Mouse (Mus musculus): ENCODE results near the gene 1700001P01Rik. TPM values are rescaled to one million over a fixed set of nuclear protein-coding genes. Genes with fewer than 3 reads are reported as not detected.
"Not testable (repeated sequence)": the region's sequence is repeated elsewhere in the genome, so short reads cannot be mapped to it uniquely, and the experiment has no call there.

The 1700001P01Rik gene
- polyA plus RNA-seq, 1 experiment = 0.22 TPM

- Histone ChIP-seq H3K4me1 (ENCODE audit: control insufficient read depth, insufficient read depth, low read length) (peaks cover 16% of the 10 kb centered on the region), H3K4me3 (replicated peaks; ENCODE audit: extremely low read depth, low read depth, low read length) (peak overlapping the region; percentile 99)
- TF ChIP-seq CTCF (IDR thresholded peaks at IDR 0.05; ENCODE audit: insufficient read depth, low read length) (no peak), POLR2A (IDR thresholded peaks at IDR 0.05; ENCODE audit: borderline replicate concordance, extremely low read depth, low read depth, low read length) (peak; percentile 89)
- WGBS = under 1% methylated on average over 62 of the region's 71 CpGs
- peak; percentile 89 for DNase-seq
Observed at GRCm38 (mm10) chr11:97799146-97799993, 23.7 kb upstream of the 1700001P01Rik start.

GRCm38 (mm10) chr11:97798782-97799145 lies 23.0 kb upstream of the 1700001P01Rik start, which contains the start of gene Lasp1:
TSS of gene Lasp1 (plus strand) at chr11:97799000.
- WGBS = 2% methylated on average over 11 of the region's 11 CpGs
- peaks cover 11% of the 10 kb centered on the region for H3K4me1 ChIP-seq (ENCODE audit: control insufficient read depth, insufficient read depth, low read length)
- H3K4me3 ChIP-seq (replicated peaks; ENCODE audit: extremely low read depth, low read depth, low read length) = peak within 1 kb of the TSS; percentile 99
- no peak for TF ChIP-seq POLR2A (IDR thresholded peaks at IDR 0.05; ENCODE audit: borderline replicate concordance, extremely low read depth, low read depth, low read length)
- TF ChIP-seq CTCF (IDR thresholded peaks at IDR 0.05; ENCODE audit: insufficient read depth, low read length) = no peak
- DNase-seq = peak; percentile 88

GRCm38 (mm10) chr11:97798083-97798435 lies 22.3 kb upstream of the 1700001P01Rik start:
- 64% methylated on average over 8 of the region's 8 CpGs for WGBS
- peaks cover 8% of the 10 kb centered on the region; the same call in 1 of the 2 replicates for H3K4me1 ChIP-seq (ENCODE audit: control insufficient read depth, insufficient read depth, low read length)
- TF ChIP-seq POLR2A (IDR thresholded peaks at IDR 0.05; ENCODE audit: borderline replicate concordance, extremely low read depth, low read depth, low read length) (no peak), CTCF (IDR thresholded peaks at IDR 0.05; ENCODE audit: insufficient read depth, low read length) (no peak)
- no peak for DNase-seq
- H3K4me3 ChIP-seq (replicated peaks; ENCODE audit: extremely low read depth, low read depth, low read length) = no peak overlapping the region

GRCm38 (mm10) chr11:97797369-97798082 lies 21.8 kb upstream of the 1700001P01Rik start:
- TF ChIP-seq CTCF (IDR thresholded peaks at IDR 0.05; ENCODE audit: insufficient read depth, low read length) (no peak), POLR2A (IDR thresholded peaks at IDR 0.05; ENCODE audit: borderline replicate concordance, extremely low read depth, low read depth, low read length) (no peak)
- 69% methylated on average over 15 of the region's 15 CpGs for WGBS
- DNase-seq = no peak
- no peak overlapping the region for H3K4me3 ChIP-seq (replicated peaks; ENCODE audit: extremely low read depth, low read depth, low read length)
- peaks cover 8% of the 10 kb centered on the region; the same call in 1 of the 2 replicates for H3K4me1 ChIP-seq (ENCODE audit: control insufficient read depth, insufficient read depth, low read length)

GRCm38 (mm10) chr11:97796910-97797309 lies 21.2 kb upstream of the 1700001P01Rik start:
- TF ChIP-seq POLR2A (IDR thresholded peaks at IDR 0.05; ENCODE audit: borderline replicate concordance, extremely low read depth, low read depth, low read length) (no peak), CTCF (IDR thresholded peaks at IDR 0.05; ENCODE audit: insufficient read depth, low read length) (no peak)
- DNase-seq = peak; percentile 64
- Histone ChIP-seq H3K4me1 (ENCODE audit: control insufficient read depth, insufficient read depth, low read length) (peaks cover 6% of the 10 kb centered on the region; the same call in 1 of the 2 replicates), H3K4me3 (replicated peaks; ENCODE audit: extremely low read depth, low read depth, low read length) (no peak overlapping the region)
- 4% methylated on average over 6 of the region's 6 CpGs for WGBS

- H3K4me3 ChIP-seq (replicated peaks; ENCODE audit: extremely low read depth, low read depth, low read length) = no peak overlapping the region
- TF ChIP-seq POLR2A (IDR thresholded peaks at IDR 0.05; ENCODE audit: borderline replicate concordance, extremely low read depth, low read depth, low read length) = no peak
- TF ChIP-seq CTCF (IDR thresholded peaks at IDR 0.05; ENCODE audit: insufficient read depth, low read length) = no peak
- DNase-seq = no peak
- 3% methylated on average over 2 of the region's 2 CpGs for WGBS
- H3K4me1 ChIP-seq (ENCODE audit: control insufficient read depth, insufficient read depth, low read length) = no peaks in the 10 kb centered on the region
Observed at GRCm38 (mm10) chr11:97793165-97793564, 17.4 kb upstream of the 1700001P01Rik start.

- not testable (repeated sequence) for DNase-seq; H3K4me1 ChIP-seq (ENCODE audit: control insufficient read depth, insufficient read depth, low read length)
- 78% methylated on average over 2 of the region's 2 CpGs for WGBS
Observed at GRCm38 (mm10) chr11:97790778-97791438, 15.2 kb upstream of the 1700001P01Rik start.

GRCm38 (mm10) chr11:97789727-97790126 lies 14.0 kb upstream of the 1700001P01Rik start:
- WGBS = 81% methylated on average over 5 of the region's 5 CpGs
- DNase-seq = no peak
- TF ChIP-seq POLR2A (IDR thresholded peaks at IDR 0.05; ENCODE audit: borderline replicate concordance, extremely low read depth, low read depth, low read length) (no peak), CTCF (IDR thresholded peaks at IDR 0.05; ENCODE audit: insufficient read depth, low read length) (no peak)
- no peak overlapping the region for H3K4me3 ChIP-seq (replicated peaks; ENCODE audit: extremely low read depth, low read depth, low read length)
- H3K4me1 ChIP-seq (ENCODE audit: control insufficient read depth, insufficient read depth, low read length) = no peaks in the 10 kb centered on the region

More at GRCm38 (mm10) chr11:97790778-97791438, 15.2 kb upstream of the 1700001P01Rik start:
- H3K4me3 ChIP-seq (replicated peaks; ENCODE audit: extremely low read depth, low read depth, low read length) = not testable (repeated sequence)

GRCm38 (mm10) chr11:97787961-97788360 lies 12.2 kb upstream of the 1700001P01Rik start:
- no peak overlapping the region for H3K4me3 ChIP-seq (replicated peaks; ENCODE audit: extremely low read depth, low read depth, low read length)
- peaks cover 1% of the 10 kb centered on the region; the same call in 1 of the 2 replicates for H3K4me1 ChIP-seq (ENCODE audit: control insufficient read depth, insufficient read depth, low read length)
- WGBS = 84% methylated on average over 3 of the region's 3 CpGs
- no peak for DNase-seq
- no peak for TF ChIP-seq CTCF (IDR thresholded peaks at IDR 0.05; ENCODE audit: insufficient read depth, low read length)
- TF ChIP-seq POLR2A (IDR thresholded peaks at IDR 0.05; ENCODE audit: borderline replicate concordance, extremely low read depth, low read depth, low read length) = no peak
